Mouse (Mus musculus) effector memory CD4-positive, alpha-beta T cell, adult 7 months (primary cell): Measurements from ENCODE around the gene Apmap. TPM values are rescaled to one million over a fixed set of nuclear protein-coding genes. Genes with fewer than 3 reads are reported as not detected.

ENCODE experiments used
- polyA plus RNA-seq: library from polyadenylated mRNA; unstranded; fragments of 100-300 nt; shearing (Covaris generic); gene quantifications from one replicate; pipeline ENCODE4 v1.2.1, GENCODE M21; 2017

The Apmap gene
- 31.5 TPM for polyA plus RNA-seq

GRCm38 (mm10) chr2:150608087-150608799 is at the start of gene Apmap:
Apmap (minus strand) TSS chr2:150608567.

GRCm38 (mm10) chr2:150569847-150570590 is 38.3 kb downstream of the Apmap start, which contains the start of gene Cst7:
Cst7 (plus strand) TSS chr2:150570415.

Other genes with a start within 250 kb of the Apmap start
- 0.68 TPM for gene 3300002I08Rik, start 245.8 kb downstream of the Apmap start, polyA plus RNA-seq
- gene Zfp442, start 157.1 kb downstream of the Apmap start, polyA plus RNA-seq: 4.7 TPM
- gene Zfp345, start 123.5 kb downstream of the Apmap start, polyA plus RNA-seq: 0.13 TPM
- gene Cst7, start 38.2 kb downstream of the Apmap start, polyA plus RNA-seq: 153 TPM
- gene Acss1, start 59.9 kb upstream of the Apmap start, polyA plus RNA-seq: 32.0 TPM
- 0.16 TPM for gene Vsx1, start 80.8 kb upstream of the Apmap start, polyA plus RNA-seq
- 60.2 TPM for gene Entpd6, start 140.5 kb upstream of the Apmap start, polyA plus RNA-seq
- 38.4 TPM for gene Pygb, start 178.2 kb upstream of the Apmap start, polyA plus RNA-seq